Mouse (Mus musculus): ENCODE data around the gene Zdhhc6. TPM values are rescaled to one million over a fixed set of nuclear protein-coding genes. Genes with fewer than 3 reads are reported as not detected.
A peak's percentile ranks its signal among the peaks of the same experiment; 100 is the strongest.

Zdhhc6 gene
- polyA plus RNA-seq, 1 experiment, result 37.4 TPM

- TF ChIP-seq POLR2A (IDR thresholded peaks at IDR 0.05; ENCODE audit: insufficient read length, low read depth) (no peak), MAX (IDR thresholded peaks at IDR 0.05; ENCODE audit: low read depth) (no peak), CEBPB (IDR thresholded peaks at IDR 0.05; ENCODE audit: insufficient read depth, poor library complexity, severe bottlenecking) (no peak), TCF3 (IDR thresholded peaks at IDR 0.05; ENCODE audit: insufficient read length, low read depth) (no peak), USF1 (IDR thresholded peaks at IDR 0.05; ENCODE audit: low read depth) (no peak), TCF12 (IDR thresholded peaks at IDR 0.05; ENCODE audit: insufficient read depth, poor library complexity, severe bottlenecking) (no peak), SRF (IDR thresholded peaks at IDR 0.05; ENCODE audit: control insufficient read depth, insufficient read length, low read depth) (no peak), MYOD1 (IDR thresholded peaks at IDR 0.05; ENCODE audit: control insufficient read depth in 1 of 3, insufficient read length in 2 of 3, low read depth in 2 of 3) (no peak), MYOG (IDR thresholded peaks at IDR 0.05; ENCODE audit: control insufficient read depth in 1 of 3, insufficient read depth in 1 of 3, insufficient read length in 2 of 3, low read depth in 2 of 3) (no peak), POLR2AphosphoS2 (IDR thresholded peaks at IDR 0.05; ENCODE audit: insufficient read length, low read depth) (no peak), E2F4 (IDR thresholded peaks at IDR 0.05; ENCODE audit: insufficient read depth) (no peak), REST (IDR thresholded peaks at IDR 0.05; ENCODE audit: insufficient read depth, insufficient read length) (no peak)
- no peak overlapping the region for H3ac ChIP-seq (ENCODE audit: control insufficient read depth, insufficient read length)
- H3K36me3 ChIP-seq (ENCODE audit: control insufficient read depth, insufficient read depth), result no peaks in the 10 kb centered on the region
- no peak overlapping the region for H3K4me2 ChIP-seq (ENCODE audit: low read depth)
- no peaks in the 10 kb centered on the region for H3K27me3 ChIP-seq (ENCODE audit: control insufficient read depth, insufficient read depth, insufficient read length)
- H3K79me2 ChIP-seq (ENCODE audit: control insufficient read depth, insufficient read depth), result no peaks in the 10 kb centered on the region
- H3K4me3 ChIP-seq, result no peak overlapping the region
These were observed 67.8 kb downstream of the Zdhhc6 start for GRCm38 (mm10) chr19:55247991-55248520.

DNA sequence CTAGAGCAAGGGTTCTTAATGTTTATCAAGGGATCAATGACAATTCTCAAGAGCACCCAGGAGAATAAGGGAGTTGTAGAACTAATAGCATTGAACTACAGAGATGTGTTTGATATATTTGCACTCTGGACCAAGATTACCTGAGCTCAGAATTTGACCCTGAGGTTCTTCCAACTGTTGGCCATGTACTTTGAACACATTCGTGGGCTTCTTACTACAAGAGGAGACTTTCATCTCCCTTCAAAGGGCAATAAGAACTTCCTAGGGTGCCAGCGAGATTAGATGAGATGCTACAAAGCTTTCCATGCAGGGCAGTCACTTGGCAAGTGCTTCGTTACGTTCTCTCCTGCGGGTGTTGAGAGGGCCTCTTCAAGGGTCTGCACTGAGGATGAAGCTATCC, 68.3 kb downstream of the Zdhhc6 start:
- no peaks in the 10 kb centered on the region for H3K27me3 ChIP-seq (ENCODE audit: control insufficient read depth, insufficient read depth, insufficient read length)
- no peak overlapping the region for H3K4me3 ChIP-seq
- no peaks in the 10 kb centered on the region for H3K79me2 ChIP-seq (ENCODE audit: control insufficient read depth, insufficient read depth)
- H3K4me2 ChIP-seq (ENCODE audit: low read depth), result no peak overlapping the region
- H3ac ChIP-seq (ENCODE audit: control insufficient read depth, insufficient read length), result no peak overlapping the region
- TF ChIP-seq TCF3 (IDR thresholded peaks at IDR 0.05; ENCODE audit: insufficient read length, low read depth) (no peak), MAX (IDR thresholded peaks at IDR 0.05; ENCODE audit: low read depth) (no peak), MYOD1 (IDR thresholded peaks at IDR 0.05; ENCODE audit: control insufficient read depth in 1 of 3, insufficient read length in 2 of 3, low read depth in 2 of 3) (no peak)
- H3K36me3 ChIP-seq (ENCODE audit: control insufficient read depth, insufficient read depth), result no peaks in the 10 kb centered on the region

- H3K4me2 ChIP-seq (ENCODE audit: low read depth), result peak overlapping the region; percentile 31
- H3K4me3 ChIP-seq, result no peak overlapping the region
- TF ChIP-seq USF1 (IDR thresholded peaks at IDR 0.05; ENCODE audit: low read depth) (no peak), SRF (IDR thresholded peaks at IDR 0.05; ENCODE audit: control insufficient read depth, insufficient read length, low read depth) (no peak), CEBPB (IDR thresholded peaks at IDR 0.05; ENCODE audit: insufficient read depth, poor library complexity, severe bottlenecking) (no peak), MYOD1 (IDR thresholded peaks at IDR 0.05; ENCODE audit: control insufficient read depth in 1 of 3, insufficient read length in 2 of 3, low read depth in 2 of 3) (no peak), MAX (IDR thresholded peaks at IDR 0.05; ENCODE audit: low read depth) (no peak), TCF12 (IDR thresholded peaks at IDR 0.05; ENCODE audit: insufficient read depth, poor library complexity, severe bottlenecking) (no peak), POLR2AphosphoS2 (IDR thresholded peaks at IDR 0.05; ENCODE audit: insufficient read length, low read depth) (no peak), REST (IDR thresholded peaks at IDR 0.05; ENCODE audit: insufficient read depth, insufficient read length) (no peak), POLR2A (IDR thresholded peaks at IDR 0.05; ENCODE audit: insufficient read length, low read depth) (no peak), E2F4 (IDR thresholded peaks at IDR 0.05; ENCODE audit: insufficient read depth) (no peak), MYOG (IDR thresholded peaks at IDR 0.05; ENCODE audit: control insufficient read depth in 1 of 3, insufficient read depth in 1 of 3, insufficient read length in 2 of 3, low read depth in 2 of 3) (no peak), TCF3 (IDR thresholded peaks at IDR 0.05; ENCODE audit: insufficient read length, low read depth) (no peak)
- no peaks in the 10 kb centered on the region for H3K36me3 ChIP-seq (ENCODE audit: control insufficient read depth, insufficient read depth)
- H3K79me2 ChIP-seq (ENCODE audit: control insufficient read depth, insufficient read depth), result no peaks in the 10 kb centered on the region
- H3K27me3 ChIP-seq (ENCODE audit: control insufficient read depth, insufficient read depth, insufficient read length), result no peaks in the 10 kb centered on the region
- H3ac ChIP-seq (ENCODE audit: control insufficient read depth, insufficient read length), result no peak overlapping the region
These were observed 71.0 kb downstream of the Zdhhc6 start for GRCm38 (mm10) chr19:55244791-55245231.

DNA sequence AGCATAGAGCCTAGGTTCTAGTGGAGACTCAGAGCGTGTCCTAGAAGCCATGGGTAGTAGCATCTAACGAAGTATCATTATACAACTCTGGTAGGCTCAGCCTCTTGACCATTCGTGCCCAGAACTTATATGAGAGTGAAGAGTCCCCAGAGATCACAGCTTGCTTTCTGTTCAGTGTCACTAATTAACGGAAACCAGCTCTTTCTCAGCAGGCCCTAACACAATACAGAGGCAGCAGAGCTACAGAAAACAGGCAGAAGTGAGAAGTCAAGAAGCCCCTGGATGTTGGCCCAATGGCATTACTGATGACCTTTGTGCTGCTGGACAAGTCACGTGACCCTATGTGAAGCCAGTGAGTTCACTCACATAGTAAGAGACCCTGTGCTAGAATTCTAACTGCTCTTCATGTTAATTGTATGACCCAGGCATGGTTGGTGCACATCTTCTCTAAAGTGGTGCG, 74.6 kb downstream of the Zdhhc6 start, which contains the start of gene Gucy2g:
Gene Gucy2g (minus strand): TSS at position 51 of the 460 bp plus-strand sequence.
- Histone ChIP-seq H3K27me3 (ENCODE audit: control insufficient read depth, insufficient read depth, insufficient read length) (no peaks in the 10 kb centered on the region), H3K79me2 (ENCODE audit: control insufficient read depth, insufficient read depth) (no peaks in the 10 kb centered on the region), H3K4me3 (no peak within 1 kb of the TSS), H3K36me3 (ENCODE audit: control insufficient read depth, insufficient read depth) (no peaks in the 10 kb centered on the region), H3K4me2 (ENCODE audit: low read depth) (peak within 1 kb of the TSS; percentile 49), H3ac (ENCODE audit: control insufficient read depth, insufficient read length) (no peak within 1 kb of the TSS)
- TF ChIP-seq MAX (IDR thresholded peaks at IDR 0.05; ENCODE audit: low read depth), result no peak
- TF ChIP-seq POLR2AphosphoS2 (IDR thresholded peaks at IDR 0.05; ENCODE audit: insufficient read length, low read depth), result no peak
- no peak for TF ChIP-seq SRF (IDR thresholded peaks at IDR 0.05; ENCODE audit: control insufficient read depth, insufficient read length, low read depth)
- no peak for TF ChIP-seq CEBPB (IDR thresholded peaks at IDR 0.05; ENCODE audit: insufficient read depth, poor library complexity, severe bottlenecking)
- no peak for TF ChIP-seq REST (IDR thresholded peaks at IDR 0.05; ENCODE audit: insufficient read depth, insufficient read length)
- TF ChIP-seq POLR2A (IDR thresholded peaks at IDR 0.05; ENCODE audit: insufficient read length, low read depth), result no peak

GRCm38 (mm10) chr19:55239766-55240426, 75.9 kb downstream of the Zdhhc6 start:
- Histone ChIP-seq H3K36me3 (ENCODE audit: control insufficient read depth, insufficient read depth) (no peaks in the 10 kb centered on the region), H3K4me3 (no peak overlapping the region), H3K79me2 (ENCODE audit: control insufficient read depth, insufficient read depth) (no peaks in the 10 kb centered on the region), H3K27me3 (ENCODE audit: control insufficient read depth, insufficient read depth, insufficient read length) (no peaks in the 10 kb centered on the region), H3K4me2 (ENCODE audit: low read depth) (peak overlapping the region; percentile 49), H3ac (ENCODE audit: control insufficient read depth, insufficient read length) (no peak overlapping the region)
- TF ChIP-seq MAX (IDR thresholded peaks at IDR 0.05; ENCODE audit: low read depth), result no peak
- no peak for TF ChIP-seq SRF (IDR thresholded peaks at IDR 0.05; ENCODE audit: control insufficient read depth, insufficient read length, low read depth)
- no peak for TF ChIP-seq POLR2AphosphoS2 (IDR thresholded peaks at IDR 0.05; ENCODE audit: insufficient read length, low read depth)
- TF ChIP-seq TCF3 (IDR thresholded peaks at IDR 0.05; ENCODE audit: insufficient read length, low read depth), result no peak
- TF ChIP-seq POLR2A (IDR thresholded peaks at IDR 0.05; ENCODE audit: insufficient read length, low read depth), result no peak
- no peak for TF ChIP-seq CEBPB (IDR thresholded peaks at IDR 0.05; ENCODE audit: insufficient read depth, poor library complexity, severe bottlenecking)
- no peak for TF ChIP-seq E2F4 (IDR thresholded peaks at IDR 0.05; ENCODE audit: insufficient read depth)
- no peak for TF ChIP-seq TCF12 (IDR thresholded peaks at IDR 0.05; ENCODE audit: insufficient read depth, poor library complexity, severe bottlenecking)

Measured in myocyte (in vitro differentiated cells).